Mouse (Mus musculus) embryonic fibroblast, embryonic 13.5 days (primary cell): Measurements from ENCODE around the gene Ttll7. TPM values are rescaled to one million over a fixed set of nuclear protein-coding genes. Genes with fewer than 3 reads are reported as not detected.
A peak's percentile ranks its signal among the peaks of the same experiment; 100 is the strongest.

Source experiments
- H3K27ac ChIP-seq: 2 replicates; pipeline ENCODE4 v1.5.1; 2012; ENCODE audit warnings: low read length, control low read depth, inconsistent platforms; ENCODE audit not compliant: insufficient read depth
- H3K4me1 ChIP-seq: 2 replicates; pipeline ENCODE4 v1.6.1; 2011; ENCODE audit warnings: low read length; ENCODE audit not compliant: control insufficient read depth, insufficient read depth
- H3K4me3 ChIP-seq: 2 replicates; pipeline ENCODE4 v1.5.1; 2011; ENCODE audit warnings: mild to moderate bottlenecking, control low read depth, low read length; ENCODE audit not compliant: insufficient read depth
- CTCF ChIP-seq: IDR thresholded peaks from 2 replicates; pipeline ENCODE4 v1.5.1; 2011; ENCODE audit warnings: mild to moderate bottlenecking, control low read depth, low read length, moderate library complexity, borderline replicate concordance; ENCODE audit not compliant: insufficient read depth
- POLR2A ChIP-seq: IDR thresholded peaks from 2 replicates; pipeline ENCODE4 v1.6.1; 2011; ENCODE audit warnings: low read depth, mild to moderate bottlenecking, control low read depth, low read length, moderate library complexity
- polyA plus RNA-seq: library from polyadenylated mRNA; stranded (reverse); fragments of >200 nt; gene quantifications from 2 replicates; pipeline ENCODE4 v1.2.4, GENCODE M21; 2011; ENCODE audit warnings: low read depth; ENCODE audit not compliant: missing spikeins, insufficient read length

The Ttll7 gene
- polyA plus RNA-seq, 1 experiment: 7.0 TPM

- TF ChIP-seq CTCF: no peak
- no peak for TF ChIP-seq POLR2A
These were observed 2.8 kb upstream of the Ttll7 start for GRCm38 (mm10) chr3:146849360-146849759.

DNA sequence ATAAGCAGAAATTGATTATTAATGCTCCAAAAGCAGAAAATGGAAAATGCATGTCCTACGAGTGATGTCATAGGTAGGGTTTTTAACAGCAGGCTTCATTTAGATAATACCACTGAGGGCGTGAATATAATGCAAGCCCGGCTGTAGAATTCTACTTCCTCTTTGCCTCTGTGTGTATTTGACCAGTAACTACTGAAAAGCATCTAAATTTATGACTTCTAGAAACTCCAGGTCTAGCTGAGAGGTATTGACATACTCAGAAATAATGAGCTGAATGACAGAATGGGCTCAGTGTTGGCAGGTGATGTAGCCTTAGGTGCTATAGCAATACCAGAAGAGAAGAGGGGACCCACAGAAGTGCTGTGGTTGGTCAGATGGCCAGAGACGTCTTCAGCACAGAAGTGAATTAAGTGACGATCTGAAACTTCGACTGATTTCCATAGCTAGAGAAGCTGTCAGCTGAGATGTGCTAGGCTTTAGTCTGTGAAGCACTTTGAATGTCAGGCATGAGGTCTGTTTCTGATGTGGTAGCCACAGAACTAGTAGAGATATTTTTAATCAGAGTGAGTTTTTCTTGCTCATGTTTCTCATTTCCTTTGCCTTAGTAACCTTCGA is 2.4 kb downstream of the Ttll7 start:
- H3K4me3 ChIP-seq: no peak overlapping the region
- TF ChIP-seq CTCF: no peak
- no peak for TF ChIP-seq POLR2A
- no peaks in the 10 kb centered on the region; the same call in 1 of the 2 replicates for H3K4me1 ChIP-seq
- no peak overlapping the region for H3K27ac ChIP-seq

More at GRCm38 (mm10) chr3:146849360-146849759, 2.8 kb upstream of the Ttll7 start:
- Histone ChIP-seq H3K4me3 (no peak overlapping the region), H3K4me1 (no peaks in the 10 kb centered on the region), H3K27ac (no peak overlapping the region)

DNA sequence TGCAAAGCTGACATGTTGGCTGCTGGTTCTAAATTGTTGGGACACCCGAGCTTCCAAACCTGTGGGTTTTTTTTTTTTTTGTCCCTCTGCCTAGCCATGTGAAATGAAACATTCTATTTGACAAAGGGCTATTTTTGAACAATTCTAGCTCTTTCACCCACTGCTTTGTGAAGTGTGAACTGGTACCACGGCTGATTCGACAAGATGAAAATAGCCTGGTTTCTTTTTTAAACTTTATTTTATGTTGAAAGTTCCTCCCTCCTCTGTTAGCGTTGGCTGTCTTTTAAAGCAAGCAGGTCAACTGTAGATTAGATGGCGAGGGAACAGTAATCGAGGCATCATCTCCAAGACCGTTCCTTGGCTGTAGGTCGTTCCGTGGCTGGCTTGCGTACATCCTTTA is 5.2 kb downstream of the Ttll7 start:
- no peak for TF ChIP-seq CTCF
- no peak for TF ChIP-seq POLR2A
- Histone ChIP-seq H3K27ac (no peak overlapping the region), H3K4me1 (no peaks in the 10 kb centered on the region; the same call in 1 of the 2 replicates), H3K4me3 (no peak overlapping the region)

DNA sequence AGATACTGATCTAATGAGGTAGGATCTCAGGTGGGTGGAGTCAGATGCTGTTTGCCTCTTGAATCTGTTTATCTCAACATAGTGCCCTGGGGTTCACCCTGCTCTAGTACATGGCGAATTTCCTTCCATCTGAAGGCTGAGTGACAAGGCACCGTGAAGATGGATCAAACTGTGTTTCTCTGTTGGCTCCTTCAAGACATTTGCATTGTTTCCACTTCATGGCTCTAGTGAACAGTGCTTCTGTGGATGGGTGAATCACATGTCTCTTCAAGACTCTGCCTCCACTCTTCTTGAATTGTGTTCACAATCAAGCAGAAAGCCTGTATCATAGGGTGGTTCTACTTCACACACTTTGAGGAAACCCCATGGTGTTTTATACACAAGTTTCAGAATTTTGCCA is 8.1 kb downstream of the Ttll7 start:
- H3K4me3 ChIP-seq: no peak overlapping the region
- no peak for TF ChIP-seq POLR2A
- no peak for TF ChIP-seq CTCF
- H3K27ac ChIP-seq: no peak overlapping the region
- peaks cover 4% of the 10 kb centered on the region for H3K4me1 ChIP-seq

DNA sequence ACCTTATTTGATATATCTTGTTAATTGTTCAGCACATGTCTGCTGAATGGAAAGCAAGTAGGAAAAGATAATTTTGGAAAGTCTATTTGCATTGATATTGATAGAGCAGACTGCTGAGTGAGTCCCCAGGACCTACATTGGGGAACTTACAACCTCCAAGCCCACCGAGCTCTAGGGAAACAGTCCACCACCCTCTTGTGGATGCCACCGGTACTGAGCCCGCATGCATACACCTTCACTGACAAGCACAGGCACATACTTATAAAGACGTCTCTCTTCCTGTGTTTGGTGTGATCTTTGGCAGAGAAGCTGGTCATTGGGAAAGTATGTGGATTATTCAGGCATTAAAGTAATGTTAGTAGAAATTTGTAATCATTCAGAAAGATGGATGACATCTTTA is 14.4 kb downstream of the Ttll7 start:
- H3K4me1 ChIP-seq: peaks cover 4% of the 10 kb centered on the region
- H3K27ac ChIP-seq: no peak overlapping the region
- no peak overlapping the region for H3K4me3 ChIP-seq
- TF ChIP-seq CTCF: peak; percentile 17; the same call in 1 of the 2 replicates
- no peak for TF ChIP-seq POLR2A

DNA sequence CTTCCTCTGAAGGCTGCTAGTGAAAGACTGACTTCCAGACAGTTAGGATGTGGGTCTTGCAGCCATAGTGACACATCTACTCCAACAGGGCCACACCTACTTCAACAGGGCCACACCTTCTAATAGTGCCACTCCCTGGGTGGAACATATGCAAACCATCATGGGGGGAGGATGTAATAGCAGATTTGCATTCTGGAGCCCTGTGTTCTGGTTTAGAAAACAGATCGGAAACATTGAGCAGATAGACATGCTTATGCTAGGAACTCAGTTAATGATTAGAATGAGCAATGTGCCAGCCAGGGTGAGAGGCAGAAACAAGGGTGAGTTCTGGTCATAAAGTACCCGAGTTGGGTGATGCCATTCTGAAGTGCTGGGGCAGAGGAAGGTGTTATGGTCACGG is 19.8 kb downstream of the Ttll7 start:
- H3K27ac ChIP-seq: no peak overlapping the region
- H3K4me3 ChIP-seq: no peak overlapping the region
- no peak for TF ChIP-seq POLR2A
- TF ChIP-seq CTCF: no peak
- no peaks in the 10 kb centered on the region for H3K4me1 ChIP-seq

GRCm38 (mm10) chr3:146875929-146876328 is 23.8 kb downstream of the Ttll7 start:
- no peak overlapping the region for H3K27ac ChIP-seq
- no peaks in the 10 kb centered on the region for H3K4me1 ChIP-seq
- H3K4me3 ChIP-seq: no peak overlapping the region
- TF ChIP-seq CTCF: no peak
- no peak for TF ChIP-seq POLR2A

- Histone ChIP-seq H3K4me1 (no peaks in the 10 kb centered on the region), H3K27ac (no peak overlapping the region), H3K4me3 (no peak overlapping the region)
- TF ChIP-seq POLR2A: no peak
- no peak for TF ChIP-seq CTCF
These were observed 41.8 kb downstream of the Ttll7 start for GRCm38 (mm10) chr3:146893931-146894330.

- Histone ChIP-seq H3K4me1 (no peaks in the 10 kb centered on the region), H3K4me3 (no peak overlapping the region), H3K27ac (no peak overlapping the region)
- no peak for TF ChIP-seq POLR2A
- no peak for TF ChIP-seq CTCF
These were observed 44.4 kb downstream of the Ttll7 start for GRCm38 (mm10) chr3:146896581-146896980.

- no peak overlapping the region for H3K4me3 ChIP-seq
- no peak overlapping the region for H3K27ac ChIP-seq
- no peaks in the 10 kb centered on the region for H3K4me1 ChIP-seq
- TF ChIP-seq POLR2A: no peak
- TF ChIP-seq CTCF: no peak
These were observed 47.9 kb downstream of the Ttll7 start for GRCm38 (mm10) chr3:146900094-146900493.
